Mouse (Mus musculus): ENCODE data around the gene Aoc2.

DNA sequence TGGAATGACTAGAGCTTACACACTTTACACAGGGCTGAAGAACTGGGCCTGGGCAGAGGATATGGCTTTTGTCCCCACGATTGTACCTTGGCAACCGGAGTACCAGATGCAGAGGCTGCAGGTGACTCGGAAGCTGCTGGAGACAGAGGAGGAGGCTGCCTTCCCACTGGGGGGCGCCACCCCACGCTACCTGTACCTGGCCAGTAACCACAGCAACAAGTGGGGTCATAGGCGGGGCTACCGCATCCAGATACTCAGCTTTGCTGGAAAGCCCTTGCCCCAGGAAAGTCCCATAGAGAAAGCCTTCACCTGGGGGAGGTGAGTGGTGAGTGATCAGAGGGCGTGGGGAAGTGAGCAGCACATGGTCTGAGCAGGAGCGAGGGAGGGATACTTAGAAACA, 10.8 kb downstream of the Aoc2 start:
- TF ChIP-seq CTCF (IDR thresholded peaks at IDR 0.05; ENCODE audit: control insufficient read depth, insufficient read depth, insufficient read length), result no peak
- no peak for TF ChIP-seq MYOD1 (IDR thresholded peaks at IDR 0.05; ENCODE audit: control insufficient read depth, insufficient read length, low read depth)
- TF ChIP-seq CEBPB (IDR thresholded peaks at IDR 0.05; ENCODE audit: low read depth), result no peak
- TF ChIP-seq USF1 (IDR thresholded peaks at IDR 0.05; ENCODE audit: low read depth), result no peak
- TF ChIP-seq MYOG (IDR thresholded peaks at IDR 0.05; ENCODE audit: control insufficient read depth, extremely low read depth, insufficient read length), result no peak
